Mouse (Mus musculus) left cerebral cortex, adult 8-10 months (tissue): ENCODE results near the gene Pknox2. TPM values are rescaled to one million over a fixed set of nuclear protein-coding genes. Genes with fewer than 3 reads are reported as not detected.
A peak's percentile ranks its signal among the peaks of the same experiment; 100 is the strongest.

Experiments
- DNase-seq, 2 experiments: peaks; one replicate each; pipeline ENCODE4 v3.0.0; 2022; ENCODE audit warnings: low spot score in 2 of 2
- total RNA-seq, 4 experiments: library from RNA; stranded (reverse); gene quantifications; 2 replicates each; pipeline ENCODE4 v1.2.4; 2022

Pknox2 gene
- total RNA-seq, 4 experiments from 2014 or later, result 74.9 to 86.8 (median 78.3) TPM

DNA sequence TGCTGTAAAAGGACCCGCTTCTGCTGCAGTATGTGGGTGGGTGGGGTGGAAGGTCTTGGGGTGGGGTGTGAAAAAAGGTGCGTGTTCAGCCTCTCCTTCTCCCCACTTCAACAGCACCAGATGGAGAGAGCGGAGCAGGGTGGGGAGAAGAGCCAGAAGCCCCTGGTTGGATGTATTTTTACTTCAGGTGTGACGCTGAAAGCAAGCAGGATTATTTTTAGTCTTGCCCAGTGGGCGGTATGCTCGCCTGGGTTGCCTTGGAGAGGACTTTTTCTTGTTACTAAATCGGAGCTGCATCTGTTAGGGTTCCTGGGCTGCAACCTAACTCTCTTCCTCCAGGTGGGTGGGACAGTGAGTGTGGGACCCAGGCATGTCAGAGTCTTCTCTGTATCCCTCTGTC, 202.4 kb downstream of the Pknox2 start:
- DNase-seq, result peak; percentile 53 to 96

DNA sequence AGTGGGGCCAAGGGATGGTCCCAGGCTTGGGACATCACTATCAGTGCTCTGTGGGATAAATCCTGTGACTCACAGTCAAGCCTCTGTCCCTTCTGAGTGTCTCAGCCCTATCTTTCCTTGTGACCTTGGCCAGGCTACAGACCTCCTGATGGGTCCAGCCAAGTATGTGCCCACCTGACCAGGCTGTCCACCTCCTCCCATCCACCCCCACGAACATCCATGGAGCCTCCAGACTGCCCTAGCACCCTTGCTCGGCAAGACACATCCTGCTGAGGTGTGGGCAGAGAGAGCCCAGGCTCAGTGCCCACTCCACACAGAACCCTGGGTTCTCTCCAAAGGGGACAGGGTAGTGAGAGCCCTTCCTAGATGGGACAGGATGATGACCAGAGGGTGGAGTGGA, 204.6 kb downstream of the Pknox2 start:
- DNase-seq, result no peak

DNA sequence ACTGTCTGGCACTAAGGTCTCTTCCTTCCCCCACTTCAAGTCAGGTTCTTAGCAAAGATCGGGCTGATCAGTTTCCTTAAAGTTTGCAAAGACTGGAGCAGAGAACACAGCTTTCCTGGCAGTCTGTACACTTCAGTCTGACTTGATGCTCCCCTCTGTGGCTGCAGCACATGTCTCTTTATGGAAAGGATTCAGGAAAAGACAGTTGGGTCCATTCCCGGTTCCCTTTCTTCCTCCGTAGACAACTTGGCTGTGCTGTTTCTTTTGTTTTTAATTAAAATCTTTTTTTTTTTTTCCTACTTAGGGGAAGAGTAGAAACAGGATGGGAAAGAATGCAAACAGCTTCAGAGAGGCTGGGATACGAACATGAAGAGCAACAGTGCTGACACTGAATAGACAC, 205.1 kb downstream of the Pknox2 start:
- no peak for DNase-seq

DNA sequence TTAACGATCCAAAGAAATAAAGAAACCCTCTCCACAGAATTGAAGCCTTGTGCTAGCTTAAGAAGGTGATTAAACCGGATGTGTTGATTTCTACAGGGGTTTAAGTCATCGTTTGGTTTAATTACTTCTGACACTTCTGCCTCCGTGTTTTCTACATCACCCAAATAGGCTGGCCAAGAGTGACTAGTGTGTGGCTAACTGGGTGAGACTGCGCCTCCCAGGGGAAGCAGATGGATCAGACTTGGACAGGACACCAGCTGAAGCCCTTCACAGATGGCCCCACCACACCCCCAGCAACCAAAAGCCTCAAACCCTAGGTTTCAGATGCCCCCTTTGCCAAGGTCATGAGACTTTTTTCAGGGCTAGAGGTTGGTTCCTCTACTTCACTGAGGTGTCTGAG, 205.6 kb downstream of the Pknox2 start:
- no peak for DNase-seq

DNA sequence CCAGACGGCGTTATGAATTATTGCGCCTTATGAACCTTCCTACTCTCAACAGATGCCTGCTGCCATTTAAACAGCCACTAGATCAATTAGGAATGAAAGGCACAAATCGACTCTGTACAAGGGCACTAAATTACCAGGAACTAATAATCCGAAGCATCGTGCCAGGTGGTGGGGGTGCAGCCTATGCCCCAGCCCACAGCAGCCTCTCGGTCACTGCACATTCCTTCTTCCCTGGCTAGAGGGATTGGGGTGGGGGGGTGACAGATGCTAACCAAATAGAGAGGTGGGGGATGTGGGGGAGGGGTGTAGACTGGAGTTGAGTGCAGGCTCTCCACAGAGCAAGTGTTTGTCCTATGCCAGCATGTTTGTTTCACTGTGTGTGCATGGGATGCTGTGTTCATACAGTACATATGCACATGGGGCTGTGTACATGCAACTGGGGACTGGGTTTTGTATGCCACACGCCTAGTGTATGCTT, 208.6 kb downstream of the Pknox2 start:
- no peak for DNase-seq

DNA sequence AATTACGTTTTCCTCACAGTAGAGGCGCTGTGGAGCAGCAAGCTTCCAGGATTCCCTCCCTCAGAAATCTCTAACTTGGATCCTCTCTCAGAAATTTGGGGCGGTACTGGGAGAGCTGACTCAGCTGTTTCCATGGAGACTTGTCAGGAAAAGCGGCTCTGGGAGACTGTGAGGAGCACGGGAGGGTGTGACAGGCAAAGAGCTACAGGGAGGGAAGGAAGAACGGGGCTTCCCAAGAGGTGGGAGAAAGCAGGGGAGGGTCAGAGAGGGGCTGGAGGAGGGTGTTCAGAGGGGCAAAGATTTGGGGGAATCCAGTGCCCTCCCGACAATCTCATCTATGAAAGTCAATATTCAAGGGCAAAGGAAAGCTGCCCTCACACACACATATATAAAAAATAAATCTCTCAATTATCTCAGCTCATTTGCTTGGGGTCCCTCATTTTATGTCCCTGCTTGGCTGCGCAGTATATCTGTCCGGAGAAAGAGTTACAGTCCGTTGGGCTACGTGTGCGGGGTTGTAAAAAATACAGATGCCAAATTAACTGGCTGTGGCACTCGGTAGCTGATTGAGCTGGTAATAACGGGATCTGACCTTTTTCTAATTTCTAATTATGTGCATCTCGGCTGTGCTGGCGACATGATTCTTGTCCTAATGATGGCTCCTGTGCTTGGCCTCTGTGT, 213.3 kb downstream of the Pknox2 start:
- DNase-seq, result peak in 1 of 2 experiments; percentile 77

DNA sequence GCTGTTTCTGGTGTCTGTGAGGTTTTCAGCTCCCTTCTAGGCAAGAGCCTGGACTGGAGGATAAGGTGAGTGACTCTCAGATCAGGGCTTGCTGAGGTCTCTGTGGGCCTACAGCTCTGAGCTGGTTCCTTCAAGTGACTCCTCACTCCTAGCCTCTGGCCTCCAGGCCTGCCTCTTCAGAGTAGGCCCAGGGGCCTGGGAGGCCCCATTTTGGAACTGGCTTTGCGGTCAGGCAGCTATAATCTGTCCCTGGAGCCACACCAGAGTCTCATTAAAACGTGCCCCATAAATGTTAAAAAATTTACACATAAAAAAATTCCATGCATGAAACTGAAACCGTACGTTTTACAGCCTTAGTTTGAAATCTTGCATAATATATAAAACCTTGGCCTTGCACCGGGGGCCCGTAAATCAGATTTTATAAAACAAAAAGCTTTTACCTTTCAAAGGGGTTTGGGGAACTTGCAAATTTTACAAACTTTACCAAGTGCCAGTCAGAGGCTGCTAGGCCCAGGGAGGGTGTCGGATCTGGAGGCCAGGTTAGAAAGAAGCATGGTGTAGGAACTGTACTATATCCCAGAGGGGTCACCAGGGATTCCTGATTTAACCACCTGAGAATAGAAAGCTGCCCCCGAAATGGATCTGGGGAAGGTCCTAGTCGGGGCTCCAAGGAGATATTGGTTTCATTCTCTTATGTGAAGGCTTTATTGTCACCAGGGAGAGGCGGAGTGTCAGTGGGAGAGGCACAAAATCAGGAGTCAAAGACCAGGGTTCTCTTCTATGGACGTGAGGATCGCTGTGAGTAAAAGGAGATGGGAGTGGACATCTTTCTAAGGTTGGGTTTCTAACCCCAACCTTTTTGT, 214.0 kb downstream of the Pknox2 start:
- DNase-seq, result no peak

DNA sequence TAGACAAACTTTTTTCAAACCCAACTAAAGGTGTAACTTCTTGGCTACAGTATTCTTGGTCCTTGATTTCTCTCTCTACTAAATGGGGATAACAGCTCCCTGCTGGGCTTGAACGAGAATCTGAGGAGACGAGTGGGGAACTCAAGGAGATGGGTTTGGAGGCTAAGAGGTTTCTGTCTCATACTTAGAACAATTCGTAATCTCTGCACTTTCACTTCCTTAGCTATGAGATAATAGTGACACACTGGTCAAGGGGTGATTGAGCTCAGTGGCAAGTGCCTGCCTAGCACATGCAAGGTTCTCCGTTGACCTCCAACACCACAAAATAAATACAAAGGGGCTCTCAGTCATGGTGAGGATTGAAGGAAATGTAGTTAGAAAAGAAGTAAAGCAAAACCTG, 215.6 kb downstream of the Pknox2 start:
- no peak for DNase-seq

DNA sequence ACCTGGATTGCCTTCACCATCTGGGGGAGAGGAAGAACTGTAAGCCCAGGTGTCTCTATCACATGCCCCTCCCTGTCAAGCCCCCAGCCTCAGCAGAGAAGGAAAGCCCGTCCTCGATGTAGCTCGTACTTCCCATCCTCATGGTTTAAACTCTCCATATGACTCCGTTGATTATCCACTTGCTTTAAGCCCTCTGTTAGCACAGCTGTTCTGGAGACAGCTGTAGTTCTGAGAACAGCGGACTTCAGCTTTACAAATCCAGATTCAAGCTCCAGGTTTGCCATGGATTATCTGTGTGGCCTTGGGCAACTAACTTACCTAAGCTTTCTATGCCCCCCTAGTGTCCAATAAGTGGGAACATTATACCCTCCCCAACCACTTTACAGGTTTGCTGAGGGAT, 223.5 kb downstream of the Pknox2 start:
- DNase-seq, result no peak

DNA sequence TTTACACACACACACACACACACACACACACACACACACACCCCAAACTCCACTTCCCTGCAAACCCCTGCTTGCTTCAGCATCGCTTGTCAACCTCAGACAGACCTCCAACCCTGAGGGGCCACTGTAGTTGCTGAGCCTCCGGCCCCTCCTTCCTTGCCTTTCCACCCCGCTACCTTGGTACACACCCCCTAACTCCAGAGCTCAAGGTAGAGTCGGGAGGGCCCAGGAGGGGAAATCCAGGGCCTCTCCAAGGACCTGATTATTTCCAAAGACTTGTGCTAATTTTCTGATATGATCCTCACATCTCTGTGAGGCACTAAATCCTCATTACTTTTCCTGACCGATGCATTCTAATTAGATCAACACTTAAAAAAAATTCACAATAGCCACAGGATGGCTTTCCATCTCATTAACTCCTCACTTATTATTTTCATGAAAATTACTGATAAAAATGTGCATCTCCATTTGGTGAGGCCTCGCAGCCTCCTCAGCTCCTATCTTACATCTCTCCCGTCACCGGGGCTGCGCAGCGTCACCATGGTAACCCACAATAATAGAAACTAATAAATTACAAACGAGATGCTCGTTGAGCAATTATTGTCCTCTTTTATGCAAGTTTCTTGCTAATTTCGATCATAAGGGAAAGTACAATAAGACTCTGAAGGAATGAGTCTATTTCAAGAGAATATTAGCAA, 225.3 kb downstream of the Pknox2 start:
- no peak for DNase-seq

DNA sequence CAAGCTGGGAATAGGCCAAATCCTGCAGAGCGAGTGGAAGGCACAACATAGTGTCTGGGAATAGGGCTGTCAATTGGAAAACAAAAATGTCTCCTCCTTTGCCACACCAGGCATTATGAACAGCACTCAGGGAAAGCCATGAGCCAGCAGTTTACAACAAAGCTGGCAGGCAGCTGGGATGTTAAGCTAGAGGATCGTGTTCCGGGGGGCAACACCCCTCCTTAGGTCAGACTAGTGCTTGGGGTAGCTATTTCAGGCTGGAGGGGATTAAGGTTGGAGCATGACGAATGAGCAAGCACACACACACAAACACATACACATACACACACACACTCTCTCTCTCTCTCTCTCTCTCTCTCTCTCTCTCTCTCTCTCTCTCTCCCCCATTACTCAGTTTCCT, 227.7 kb downstream of the Pknox2 start:
- no peak for DNase-seq

DNA sequence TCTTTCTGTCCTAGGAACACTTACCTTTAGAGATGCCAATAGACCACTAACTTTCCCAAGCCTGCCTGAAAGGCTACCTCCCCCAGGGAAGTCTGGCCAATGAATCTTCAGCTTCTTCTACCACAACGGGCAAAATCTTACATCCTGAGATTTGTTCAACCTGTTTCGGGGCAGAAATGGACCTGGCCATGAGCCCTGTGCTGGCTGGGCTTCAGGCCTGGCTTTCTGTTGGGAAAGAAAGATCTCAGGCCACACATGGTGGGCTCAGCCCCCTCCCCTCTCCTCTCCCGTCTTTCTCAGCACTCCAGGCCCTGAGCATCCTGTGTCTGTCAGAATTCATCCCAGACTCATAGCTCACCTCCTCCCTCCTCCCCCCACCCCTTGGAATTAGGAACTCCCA, 228.6 kb downstream of the Pknox2 start:
- no peak for DNase-seq

DNA sequence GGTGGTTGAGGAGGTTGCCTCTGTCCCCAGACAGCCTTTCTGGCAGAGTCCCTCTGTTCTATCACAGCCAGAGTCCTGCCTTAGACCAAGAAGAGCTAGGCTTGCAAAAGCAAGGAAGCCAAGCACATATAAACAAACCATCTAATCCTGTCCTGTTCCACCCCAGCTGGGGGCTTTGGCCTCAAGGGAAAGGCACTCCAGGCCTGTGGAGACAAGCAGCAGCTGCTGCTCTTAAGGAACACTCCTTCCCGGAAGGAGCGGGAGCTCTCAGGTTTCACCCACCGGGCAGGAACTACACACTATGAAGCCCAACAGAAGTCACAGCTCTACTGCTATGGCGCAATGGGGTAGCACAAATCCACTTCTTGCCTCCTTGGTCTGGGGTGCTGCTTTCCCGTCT, 230.3 kb downstream of the Pknox2 start:
- no peak for DNase-seq

DNA sequence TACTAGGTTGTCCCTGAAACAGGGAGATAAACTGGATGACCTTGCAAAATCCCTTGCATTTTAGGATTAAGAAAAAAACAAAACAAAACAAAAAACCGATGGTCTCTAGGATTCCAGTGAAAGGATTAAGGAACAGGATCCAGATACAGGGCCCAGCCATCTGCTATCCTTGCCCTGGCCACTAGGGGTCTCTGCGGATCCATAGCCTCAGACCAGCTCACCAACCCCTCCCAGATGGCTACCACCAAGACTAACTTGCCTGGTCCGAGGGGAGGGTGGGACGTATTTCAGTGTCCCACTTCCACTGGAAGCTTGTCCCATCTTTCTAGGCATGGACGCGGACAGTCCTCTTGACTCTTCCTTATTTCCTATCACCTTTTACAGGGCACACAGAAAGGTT, 230.8 kb downstream of the Pknox2 start:
- peak; percentile 77 to 82 for DNase-seq

DNA sequence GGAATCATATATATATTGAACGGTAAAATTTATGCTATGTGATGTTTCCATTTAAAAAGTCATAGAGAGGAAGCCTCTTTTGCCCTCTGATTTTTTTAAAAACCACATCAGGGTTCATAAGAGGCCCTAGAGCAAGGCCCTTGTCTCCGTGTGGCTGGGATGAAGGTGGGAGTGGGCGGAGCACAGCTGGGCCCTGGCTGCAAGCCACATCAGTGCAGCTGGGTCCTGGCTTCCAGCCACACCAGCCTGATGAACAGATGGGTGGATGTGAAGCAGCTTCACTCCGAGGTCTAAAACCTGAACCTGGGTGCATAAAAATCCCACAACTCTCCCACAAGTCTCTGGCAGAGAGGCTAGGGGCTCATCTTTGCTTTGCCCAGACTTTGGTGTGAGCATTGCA, 241.8 kb downstream of the Pknox2 start:
- DNase-seq, result no peak

DNA sequence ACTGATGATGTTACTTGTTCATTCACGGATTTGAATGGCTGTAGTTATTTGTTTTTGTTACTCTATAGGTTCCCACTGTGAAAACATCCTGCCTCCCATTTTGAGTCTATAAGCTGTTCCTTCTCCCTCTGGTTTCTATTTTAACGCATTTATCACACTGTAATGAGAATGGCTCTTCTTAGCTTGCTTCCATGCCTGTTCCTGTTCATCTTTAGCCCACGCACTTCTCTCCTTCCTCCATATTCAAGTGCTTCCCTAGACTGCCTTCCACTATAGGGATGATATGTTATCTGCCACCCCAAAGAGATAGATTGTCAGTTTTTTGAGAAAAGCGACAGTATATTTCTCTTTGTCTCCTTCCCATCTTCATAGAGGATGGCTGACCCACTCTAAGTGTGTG, 246.7 kb downstream of the Pknox2 start:
- no peak for DNase-seq

DNA sequence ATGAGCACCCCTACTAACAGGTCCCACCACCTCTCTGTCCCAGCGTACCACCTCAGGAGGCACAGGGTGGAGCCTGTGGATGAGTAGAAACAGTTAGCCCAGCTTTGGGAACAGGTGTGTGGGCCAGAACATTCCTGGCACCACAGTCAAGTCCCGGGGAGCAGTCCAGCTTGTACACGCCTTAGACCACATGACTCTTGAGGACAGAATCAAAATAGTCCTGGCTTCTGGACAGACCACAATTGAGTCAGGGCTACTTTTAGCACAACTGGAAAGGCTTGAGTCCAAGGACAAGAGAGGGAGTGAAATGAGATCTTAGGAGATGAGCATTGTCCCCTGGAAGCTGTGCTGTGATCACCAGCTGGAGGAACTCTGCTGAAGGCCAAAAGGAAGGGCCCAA, 248.6 kb downstream of the Pknox2 start:
- no peak for DNase-seq

DNA sequence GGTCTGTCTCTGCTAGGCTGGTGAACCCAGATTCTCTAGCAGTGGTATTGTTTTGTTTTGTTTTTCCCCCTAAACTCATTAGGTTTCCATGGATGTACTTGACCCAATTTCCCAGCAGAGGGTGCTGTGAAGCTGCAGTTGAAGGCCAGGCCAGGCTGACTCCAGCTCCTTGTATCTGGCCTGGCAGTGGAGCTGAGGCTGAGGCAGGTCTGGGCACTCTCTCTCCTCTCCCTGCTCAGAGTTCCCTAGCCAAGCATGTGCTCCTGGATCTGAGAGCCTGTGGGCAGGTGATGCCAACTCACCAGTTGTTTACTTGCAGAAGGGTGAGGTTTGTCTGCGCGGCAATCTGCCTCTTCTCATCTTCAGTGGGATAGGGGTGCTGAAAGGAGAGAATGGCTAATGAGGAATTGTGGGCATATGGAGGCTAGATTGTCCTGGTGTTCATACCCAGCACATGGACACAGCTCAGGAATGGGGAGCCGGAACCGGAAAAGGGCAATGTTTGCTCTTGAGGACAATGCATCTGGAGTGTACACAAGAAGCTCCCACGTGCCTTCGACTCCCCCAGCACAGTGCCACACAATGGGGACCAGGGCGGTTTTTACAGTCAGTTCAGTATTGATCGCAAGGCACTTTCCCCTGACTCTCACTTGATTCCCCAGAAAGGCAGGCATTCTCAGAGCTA, 252.1 kb downstream of the Pknox2 start:
- DNase-seq, result peak; percentile 51 to 73

DNA sequence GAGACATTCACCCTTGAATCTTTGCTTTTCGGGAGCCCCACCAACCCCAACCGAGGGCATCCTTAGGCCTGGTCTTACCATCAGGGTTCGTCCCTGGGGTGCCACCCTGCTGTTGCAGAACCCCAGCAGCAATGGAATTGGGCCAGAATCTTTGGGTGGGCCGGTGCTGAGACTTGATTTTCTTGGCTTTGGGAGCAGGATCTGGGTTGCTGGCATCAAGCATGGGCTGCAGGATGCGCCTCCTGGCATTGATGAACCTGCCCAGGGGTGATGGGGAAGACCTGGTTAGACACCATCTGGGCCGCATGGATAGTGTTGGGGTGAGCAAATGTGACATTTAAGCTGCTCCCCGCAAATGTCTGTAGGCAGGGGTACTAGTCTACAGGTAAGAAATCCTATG, 253.0 kb downstream of the Pknox2 start:
- no peak for DNase-seq

DNA sequence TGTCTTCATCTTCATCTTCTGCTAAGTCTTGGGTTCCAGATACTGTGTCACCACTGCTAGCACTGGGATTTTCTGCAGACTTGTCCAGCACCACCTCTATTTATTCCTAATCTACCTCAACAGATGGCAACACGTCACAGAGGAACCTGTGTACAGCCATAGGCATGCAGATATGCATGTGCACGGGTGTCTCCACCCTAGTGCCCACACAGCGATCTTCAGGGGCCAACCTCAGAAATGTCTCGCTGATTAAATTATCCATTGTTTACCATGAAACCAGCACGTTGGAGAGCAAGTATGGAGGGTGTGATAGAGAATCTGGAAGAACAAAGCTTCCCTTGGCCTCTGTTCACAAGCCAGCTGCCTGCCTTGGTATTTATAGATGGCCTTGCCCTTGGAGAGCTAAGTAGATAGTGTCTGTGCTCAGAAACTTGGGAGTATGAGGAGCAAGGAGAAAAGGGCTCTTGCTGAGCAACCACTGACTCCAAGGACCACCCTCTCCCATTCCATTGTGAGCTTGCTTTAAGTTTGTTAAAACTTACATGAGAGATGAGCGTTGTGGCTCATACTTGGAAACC, 253.7 kb downstream of the Pknox2 start:
- no peak for DNase-seq

DNA sequence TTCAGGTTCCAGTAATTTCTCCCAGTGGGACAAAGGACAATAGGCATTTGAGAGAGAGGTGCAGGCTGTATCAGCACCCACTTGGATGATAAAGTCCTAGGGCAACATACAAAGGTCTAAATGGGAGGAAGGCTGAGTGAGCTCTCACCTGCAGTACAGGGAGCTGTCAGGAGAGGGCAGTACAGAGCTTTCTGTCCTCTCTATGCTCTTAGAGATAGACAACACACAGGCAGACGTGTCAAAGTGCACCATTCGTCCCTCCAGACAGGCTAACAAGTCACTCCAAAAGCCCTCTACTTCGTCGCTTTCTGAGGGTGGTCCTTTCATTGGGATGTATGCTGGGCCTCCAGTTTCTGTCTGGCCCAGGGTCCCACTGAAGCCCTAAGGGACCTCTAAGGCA, 256.7 kb downstream of the Pknox2 start:
- no peak for DNase-seq
